Mouse (Mus musculus): ENCODE results near the gene Parp1. TPM values are rescaled to one million over a fixed set of nuclear protein-coding genes. Genes with fewer than 3 reads are reported as not detected.
"Not testable (repeated sequence)": the region's sequence is repeated elsewhere in the genome, so short reads cannot be mapped to it uniquely, and the experiment has no call there.

Parp1 gene
- polyA plus RNA-seq, 1 experiment from 2014 or later, result 90.5 TPM

GRCm38 (mm10) chr1:180626141-180626540 is 57.4 kb downstream of the Parp1 start:
- no peaks in the 10 kb centered on the region for H3K4me1 ChIP-seq (ENCODE audit: control insufficient read depth, insufficient read depth, low read length)
- no peaks in the 10 kb centered on the region for H3K27me3 ChIP-seq (replicated peaks; ENCODE audit: control insufficient read depth, insufficient read depth, low read length)
- WGBS, result 70% methylated on average over 2 of the region's 2 CpGs
- H3K27ac ChIP-seq (replicated peaks; ENCODE audit: low read depth, low read length), result no peak overlapping the region
- no peaks in the 10 kb centered on the region for H3K36me3 ChIP-seq (ENCODE audit: control insufficient read depth, insufficient read depth, low read length)
- H3K4me2 ChIP-seq (ENCODE audit: low read depth, low read length), result no peak overlapping the region
- no peak overlapping the region for H3K9ac ChIP-seq (ENCODE audit: low read depth, low read length)
- DNase-seq (ENCODE audit: low spot score) (no peak), ATAC-seq (ENCODE audit: low read depth) (no peak)
- peaks cover 6% of the 10 kb centered on the region; the same call in 1 of the 2 replicates for H3K9me3 ChIP-seq (ENCODE audit: control insufficient read depth, low read length)
- H3K4me3 ChIP-seq (ENCODE audit: low read depth, low read length), result no peak overlapping the region

GRCm38 (mm10) chr1:180637796-180638195 is 69.1 kb downstream of the Parp1 start:
- not testable (repeated sequence) for DNase-seq (ENCODE audit: low spot score); H3K9ac ChIP-seq (ENCODE audit: low read depth, low read length); H3K9me3 ChIP-seq (ENCODE audit: control insufficient read depth, low read length); H3K27me3 ChIP-seq (replicated peaks; ENCODE audit: control insufficient read depth, insufficient read depth, low read length); H3K4me2 ChIP-seq (ENCODE audit: low read depth, low read length); H3K36me3 ChIP-seq (ENCODE audit: control insufficient read depth, insufficient read depth, low read length); H3K4me3 ChIP-seq (ENCODE audit: low read depth, low read length); ATAC-seq (ENCODE audit: low read depth); H3K27ac ChIP-seq (replicated peaks; ENCODE audit: low read depth, low read length)
- WGBS, result 87% methylated on average over 2 of the region's 2 CpGs
- peaks cover 14% of the 10 kb centered on the region for H3K4me1 ChIP-seq (ENCODE audit: control insufficient read depth, insufficient read depth, low read length)

GRCm38 (mm10) chr1:180639416-180640401 is 71.0 kb downstream of the Parp1 start:
- Histone ChIP-seq H3K4me3 (ENCODE audit: low read depth, low read length) (peak overlapping the region; percentile 98), H3K9me3 (ENCODE audit: control insufficient read depth, low read length) (no peaks in the 10 kb centered on the region), H3K4me1 (ENCODE audit: control insufficient read depth, insufficient read depth, low read length) (peaks cover 14% of the 10 kb centered on the region), H3K27ac (replicated peaks; ENCODE audit: low read depth, low read length) (peak overlapping the region; percentile 95; the same call in 1 of the 2 replicates), H3K9ac (ENCODE audit: low read depth, low read length) (peak overlapping the region; percentile 99), H3K4me2 (ENCODE audit: low read depth, low read length) (peak overlapping the region; percentile 72), H3K36me3 (ENCODE audit: control insufficient read depth, insufficient read depth, low read length) (no peaks in the 10 kb centered on the region), H3K27me3 (replicated peaks; ENCODE audit: control insufficient read depth, insufficient read depth, low read length) (no peaks in the 10 kb centered on the region)
- no peak for DNase-seq (ENCODE audit: low spot score)
- WGBS, result 39% methylated on average over 10 of the region's 10 CpGs
- ATAC-seq (ENCODE audit: low read depth), result no peak

- Histone ChIP-seq H3K4me3 (ENCODE audit: low read depth, low read length) (peak overlapping the region; percentile 98), H3K4me2 (ENCODE audit: low read depth, low read length) (peak overlapping the region; percentile 72), H3K27me3 (replicated peaks; ENCODE audit: control insufficient read depth, insufficient read depth, low read length) (no peaks in the 10 kb centered on the region), H3K36me3 (ENCODE audit: control insufficient read depth, insufficient read depth, low read length) (no peaks in the 10 kb centered on the region), H3K27ac (replicated peaks; ENCODE audit: low read depth, low read length) (peak overlapping the region; percentile 95), H3K9me3 (ENCODE audit: control insufficient read depth, low read length) (no peaks in the 10 kb centered on the region), H3K9ac (ENCODE audit: low read depth, low read length) (peak overlapping the region; percentile 99), H3K4me1 (ENCODE audit: control insufficient read depth, insufficient read depth, low read length) (peaks cover 14% of the 10 kb centered on the region)
- 0% methylated on average over 17 of the region's 61 CpGs for WGBS
- peak; percentile 39 for DNase-seq (ENCODE audit: low spot score)
- peak; percentile 34; the same call in 1 of the 2 replicates for ATAC-seq (ENCODE audit: low read depth)
These were observed 71.9 kb downstream of the Parp1 start for GRCm38 (mm10) chr1:180640605-180641125.

- WGBS, result 0% methylated on average over 10 of the region's 47 CpGs
- peak; percentile 92 for ATAC-seq (ENCODE audit: low read depth)
These were observed 72.4 kb downstream of the Parp1 start, which contains the start of gene Lin9 for GRCm38 (mm10) chr1:180641137-180641517. Gene Lin9 (plus strand): TSS chr1:180641150.

GRCm38 (mm10) chr1:180641518-180642227 is 72.9 kb downstream of the Parp1 start:
- peak overlapping the region; percentile 99 for H3K9ac ChIP-seq (ENCODE audit: low read depth, low read length)
- peak; percentile 34 for DNase-seq (ENCODE audit: low spot score)
- H3K27ac ChIP-seq (replicated peaks; ENCODE audit: low read depth, low read length), result peak overlapping the region; percentile 95
- no peaks in the 10 kb centered on the region for H3K36me3 ChIP-seq (ENCODE audit: control insufficient read depth, insufficient read depth, low read length)
- peak overlapping the region; percentile 98 for H3K4me3 ChIP-seq (ENCODE audit: low read depth, low read length)
- H3K9me3 ChIP-seq (ENCODE audit: control insufficient read depth, low read length), result no peaks in the 10 kb centered on the region
- peak; percentile 66 for ATAC-seq (ENCODE audit: low read depth)
- peaks cover 14% of the 10 kb centered on the region for H3K4me1 ChIP-seq (ENCODE audit: control insufficient read depth, insufficient read depth, low read length)
- no peaks in the 10 kb centered on the region for H3K27me3 ChIP-seq (replicated peaks; ENCODE audit: control insufficient read depth, insufficient read depth, low read length)
- peak overlapping the region; percentile 72 for H3K4me2 ChIP-seq (ENCODE audit: low read depth, low read length)
- WGBS, result 4% methylated on average over 24 of the region's 50 CpGs

More at GRCm38 (mm10) chr1:180641137-180641517, 72.4 kb downstream of the Parp1 start, which contains the start of gene Lin9:
- DNase-seq (ENCODE audit: low spot score), result peak; percentile 97
- no peaks in the 10 kb centered on the region for H3K9me3 ChIP-seq (ENCODE audit: control insufficient read depth, low read length)
- no peaks in the 10 kb centered on the region for H3K27me3 ChIP-seq (replicated peaks; ENCODE audit: control insufficient read depth, insufficient read depth, low read length)
- H3K4me1 ChIP-seq (ENCODE audit: control insufficient read depth, insufficient read depth, low read length), result peaks cover 14% of the 10 kb centered on the region
- peak within 1 kb of the TSS; percentile 95 for H3K27ac ChIP-seq (replicated peaks; ENCODE audit: low read depth, low read length)
- peak within 1 kb of the TSS; percentile 99 for H3K9ac ChIP-seq (ENCODE audit: low read depth, low read length)
- peak within 1 kb of the TSS; percentile 72 for H3K4me2 ChIP-seq (ENCODE audit: low read depth, low read length)
- no peaks in the 10 kb centered on the region for H3K36me3 ChIP-seq (ENCODE audit: control insufficient read depth, insufficient read depth, low read length)
- peak within 1 kb of the TSS; percentile 98 for H3K4me3 ChIP-seq (ENCODE audit: low read depth, low read length)

GRCm38 (mm10) chr1:180642228-180642564 is 73.5 kb downstream of the Parp1 start:
- peak overlapping the region; percentile 72 for H3K4me2 ChIP-seq (ENCODE audit: low read depth, low read length)
- no peak overlapping the region for H3K27ac ChIP-seq (replicated peaks; ENCODE audit: low read depth, low read length)
- peak overlapping the region; percentile 98 for H3K4me3 ChIP-seq (ENCODE audit: low read depth, low read length)
- 80% methylated on average over 8 of the region's 8 CpGs for WGBS
- ATAC-seq (ENCODE audit: low read depth) (no peak), DNase-seq (ENCODE audit: low spot score) (no peak)
- H3K4me1 ChIP-seq (ENCODE audit: control insufficient read depth, insufficient read depth, low read length), result peaks cover 14% of the 10 kb centered on the region
- no peaks in the 10 kb centered on the region for H3K36me3 ChIP-seq (ENCODE audit: control insufficient read depth, insufficient read depth, low read length)
- H3K9me3 ChIP-seq (ENCODE audit: control insufficient read depth, low read length), result no peaks in the 10 kb centered on the region
- H3K27me3 ChIP-seq (replicated peaks; ENCODE audit: control insufficient read depth, insufficient read depth, low read length), result no peaks in the 10 kb centered on the region
- peak overlapping the region; percentile 99; the same call in 1 of the 2 replicates for H3K9ac ChIP-seq (ENCODE audit: low read depth, low read length)
